Mouse (Mus musculus): ENCODE results near the gene Lyrm7. TPM values are rescaled to one million over a fixed set of nuclear protein-coding genes. Genes with fewer than 3 reads are reported as not detected.

The Lyrm7 gene
- total RNA-seq, 1 experiment from 2014 or later: 17.8 TPM

- no peak for DNase-seq
Observed at GRCm38 (mm10) chr11:54845470-54846442, 15.0 kb downstream of the Lyrm7 start.

GRCm38 (mm10) chr11:54844959-54845358 lies 15.8 kb downstream of the Lyrm7 start:
- DNase-seq: no peak

- DNase-seq: no peak
Observed at GRCm38 (mm10) chr11:54844424-54844823, 16.3 kb downstream of the Lyrm7 start.

- DNase-seq: no peak
Observed at GRCm38 (mm10) chr11:54840891-54841290, 19.8 kb downstream of the Lyrm7 start.

GRCm38 (mm10) chr11:54839696-54840095 lies 21.0 kb downstream of the Lyrm7 start:
- no peak for DNase-seq

GRCm38 (mm10) chr11:54836106-54836505 lies 24.6 kb downstream of the Lyrm7 start:
- peak; percentile 50 for DNase-seq

- DNase-seq: no peak
Observed at GRCm38 (mm10) chr11:54834596-54834995, 26.1 kb downstream of the Lyrm7 start.

- no peak for DNase-seq
Observed at GRCm38 (mm10) chr11:54833833-54834232, 26.9 kb downstream of the Lyrm7 start.

GRCm38 (mm10) chr11:54826819-54827218 lies 33.9 kb downstream of the Lyrm7 start:
- no peak for DNase-seq

GRCm38 (mm10) chr11:54825774-54826173 lies 34.9 kb downstream of the Lyrm7 start:
- DNase-seq: no peak

- no peak for DNase-seq
Observed at GRCm38 (mm10) chr11:54823467-54823866, 37.2 kb downstream of the Lyrm7 start.

- DNase-seq: no peak
Observed at GRCm38 (mm10) chr11:54819489-54819888, 41.2 kb downstream of the Lyrm7 start.

GRCm38 (mm10) chr11:54817449-54817848 lies 43.3 kb downstream of the Lyrm7 start:
- DNase-seq: no peak

- DNase-seq: no peak
Observed at GRCm38 (mm10) chr11:54815659-54816058, 45.1 kb downstream of the Lyrm7 start.

GRCm38 (mm10) chr11:54812812-54813516 lies 47.8 kb downstream of the Lyrm7 start:
- DNase-seq: no peak

GRCm38 (mm10) chr11:54812314-54812713 lies 48.4 kb downstream of the Lyrm7 start:
- DNase-seq: no peak

GRCm38 (mm10) chr11:54811054-54811453 lies 49.7 kb downstream of the Lyrm7 start:
- DNase-seq: no peak

- DNase-seq: no peak
Observed at GRCm38 (mm10) chr11:54809582-54809981, 51.1 kb downstream of the Lyrm7 start.

- DNase-seq: no peak
Observed at GRCm38 (mm10) chr11:54808177-54808576, 52.5 kb downstream of the Lyrm7 start.

- no peak for DNase-seq
Observed at GRCm38 (mm10) chr11:54807669-54808068, 53.0 kb downstream of the Lyrm7 start.

GRCm38 (mm10) chr11:54806891-54807290 lies 53.8 kb downstream of the Lyrm7 start:
- DNase-seq: no peak

- peak; percentile 38 for DNase-seq
Observed at GRCm38 (mm10) chr11:54805196-54805595, 55.5 kb downstream of the Lyrm7 start.

GRCm38 (mm10) chr11:54802621-54803020 lies 58.1 kb downstream of the Lyrm7 start:
- no peak for DNase-seq
